Mouse (Mus musculus): Measurements from ENCODE around the gene Map6.

GRCm38 (mm10) chr7:99304029-99304428 lies 36.8 kb downstream of the Map6 start:
- TF ChIP-seq POLR2A (IDR thresholded peaks at IDR 0.05; ENCODE audit: insufficient read length, low read depth) (no peak), CEBPB (IDR thresholded peaks at IDR 0.05; ENCODE audit: insufficient read depth, poor library complexity, severe bottlenecking) (no peak), MAX (IDR thresholded peaks at IDR 0.05; ENCODE audit: low read depth) (no peak), USF1 (IDR thresholded peaks at IDR 0.05; ENCODE audit: low read depth) (no peak), E2F4 (IDR thresholded peaks at IDR 0.05; ENCODE audit: insufficient read depth) (no peak), TCF12 (IDR thresholded peaks at IDR 0.05; ENCODE audit: insufficient read depth, poor library complexity, severe bottlenecking) (no peak), POLR2AphosphoS2 (IDR thresholded peaks at IDR 0.05; ENCODE audit: insufficient read length, low read depth) (no peak)

All from myocyte (in vitro differentiated cells).